Mouse (Mus musculus) gastrocnemius, postnatal 25 days (tissue): ENCODE results near the gene Coq3. TPM values are rescaled to one million over a fixed set of nuclear protein-coding genes. Genes with fewer than 3 reads are reported as not detected.

ENCODE experiments used
- DNase-seq: peaks from one replicate; pipeline ENCODE4 v3.0.0; 2022
- long read RNA-seq, 2 experiments: library from polyadenylated mRNA; stranded (forward); transcript quantifications; one replicate each; pipeline ENCODE4 v2.0.0; 2021
- total RNA-seq, 2 experiments: library from RNA; stranded (reverse); gene quantifications; 1 replicate in 1 of 2; 2 replicates in 1 of 2; pipeline ENCODE4 v1.2.3; 2021

Gene Coq3
- total RNA-seq: 10 to 100 TPM; 15.8 to 17.5 TPM
- long read RNA-seq, experiment 1, transcript Coq3-201 (7 exons, 2,651 nt): major isoform, 39 of 39 reads
- long read RNA-seq, experiment 1, partial matches to known transcripts: 0 of 39 reads
- long read RNA-seq, experiment 1, other reads (novel, unspliced or antisense): 0 of 39 reads
- long read RNA-seq, experiment 2, transcript Coq3-201 (7 exons, 2,651 nt): major isoform, 49 of 313 reads
- long read RNA-seq, experiment 2, partial matches to known transcripts: 262 of 313 reads
- long read RNA-seq, experiment 2, other reads (novel, unspliced or antisense): 2 of 313 reads

GRCm38 (mm10) chr4:21879565-21880220, at the start of gene Coq3:
Gene Coq3 (plus strand): TSS chr4:21879673.
- peak; percentile 74 for DNase-seq

- DNase-seq: no peak
These were observed 46.6 kb upstream of the Coq3 start for GRCm38 (mm10) chr4:21832844-21833243.

- peak; percentile 90 for DNase-seq
These were observed 31.8 kb upstream of the Coq3 start, which contains the start of gene Pnisr for GRCm38 (mm10) chr4:21847481-21848286. Gene Pnisr (plus strand): TSS chr4:21847583.

- peak; percentile 86 for DNase-seq
These were observed 31.2 kb upstream of the Coq3 start for GRCm38 (mm10) chr4:21848287-21848630.

GRCm38 (mm10) chr4:21857481-21857880, 22.0 kb upstream of the Coq3 start:
- DNase-seq: no peak

- no peak for DNase-seq
These were observed 14.2 kb upstream of the Coq3 start for GRCm38 (mm10) chr4:21865226-21865625.

- DNase-seq: no peak
These were observed 697 bp upstream of the Coq3 start for GRCm38 (mm10) chr4:21878776-21879175.

GRCm38 (mm10) chr4:21882806-21883205, 3.3 kb downstream of the Coq3 start:
- DNase-seq: no peak

GRCm38 (mm10) chr4:21885831-21886230, 6.4 kb downstream of the Coq3 start:
- no peak for DNase-seq

- DNase-seq: peak; percentile 19
These were observed 51.7 kb downstream of the Coq3 start, which contains the start of gene Faxc for GRCm38 (mm10) chr4:21930971-21931771. Gene Faxc (plus strand): TSS chr4:21931329.

GRCm38 (mm10) chr4:21931772-21932630, 52.5 kb downstream of the Coq3 start:
- no peak for DNase-seq

GRCm38 (mm10) chr4:21935378-21935777, 55.9 kb downstream of the Coq3 start:
- no peak for DNase-seq

GRCm38 (mm10) chr4:21936424-21936823, 57.0 kb downstream of the Coq3 start:
- DNase-seq: no peak

- no peak for DNase-seq
These were observed 58.4 kb downstream of the Coq3 start for GRCm38 (mm10) chr4:21937890-21938289.

- no peak for DNase-seq
These were observed 65.2 kb downstream of the Coq3 start for GRCm38 (mm10) chr4:21944672-21945071.

- no peak for DNase-seq
These were observed 72.0 kb downstream of the Coq3 start for GRCm38 (mm10) chr4:21951444-21951843.

GRCm38 (mm10) chr4:21952255-21952654, 72.8 kb downstream of the Coq3 start:
- no peak for DNase-seq

- peak; percentile 7 for DNase-seq
These were observed 78.3 kb downstream of the Coq3 start for GRCm38 (mm10) chr4:21957570-21958321.
